Mouse (Mus musculus): ENCODE results near the gene Clk1.
A peak's percentile ranks its signal among the peaks of the same experiment; 100 is the strongest.

Clk1 gene

DNA sequence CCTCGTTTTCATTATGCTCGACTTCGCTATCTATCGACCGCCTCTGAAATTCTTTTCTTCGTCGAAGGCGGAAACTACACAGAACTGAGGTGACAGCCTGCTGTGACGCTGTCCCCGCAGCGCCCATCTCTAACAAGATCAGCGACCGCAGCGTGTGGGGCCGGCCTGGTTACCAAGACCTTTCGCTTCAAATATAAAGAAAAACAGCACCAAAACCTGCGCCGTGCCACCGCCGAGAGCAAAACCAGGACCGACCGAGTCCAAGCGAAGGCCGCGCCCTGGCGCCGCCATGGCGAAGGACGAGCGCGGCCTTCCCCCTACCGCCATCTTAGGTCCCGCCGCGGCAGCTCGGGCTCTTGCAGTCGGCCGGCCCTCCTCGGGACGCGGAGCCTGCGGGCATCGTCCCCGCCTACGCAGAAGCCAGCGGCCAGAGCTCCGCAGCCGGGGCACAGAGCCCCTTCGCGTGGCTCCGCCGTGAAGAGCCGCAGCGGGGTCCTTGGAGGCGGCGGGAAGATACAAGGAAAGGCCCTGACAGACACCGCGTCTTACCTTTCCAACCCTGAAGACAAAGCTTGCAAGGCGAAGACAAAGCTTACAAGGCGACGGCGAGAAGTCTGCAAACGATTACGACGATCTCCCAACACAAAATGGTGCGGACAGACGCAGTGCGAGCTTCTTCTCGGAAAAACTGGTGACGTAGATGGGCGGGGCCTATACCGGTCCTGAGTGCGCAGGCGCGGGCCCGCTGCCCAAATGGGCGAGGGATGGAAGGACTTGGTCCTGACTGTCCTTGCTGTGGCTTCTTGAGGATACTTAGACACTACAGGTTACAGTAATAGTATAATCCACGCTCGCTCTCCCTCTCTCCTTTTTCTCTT, at the start of gene Clk1:
TSS of gene Clk1 (minus strand) at position 696 of the 878 bp plus-strand sequence.
- peak; percentile 97 to 98 for DNase-seq

DNA sequence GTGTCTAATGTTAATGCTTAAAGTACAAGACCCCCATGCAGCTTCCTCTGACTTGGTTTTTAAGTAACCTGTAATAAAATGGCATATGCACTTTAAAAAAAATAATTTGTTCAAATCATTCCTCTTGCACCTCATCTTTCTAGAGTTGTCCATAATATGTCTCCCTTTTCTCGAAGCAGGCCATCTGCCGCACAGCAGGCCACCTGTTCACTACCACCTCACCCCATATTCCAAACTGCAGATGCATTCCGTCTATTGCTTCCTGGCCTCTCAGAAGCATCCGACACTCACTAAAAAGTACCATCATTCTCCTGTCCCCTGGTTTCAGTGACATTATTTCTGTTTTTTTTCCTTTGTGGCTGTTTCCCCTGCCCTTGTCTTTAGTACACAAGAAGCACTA, 41.7 kb upstream of the Clk1 start:
- no peak for DNase-seq

DNA sequence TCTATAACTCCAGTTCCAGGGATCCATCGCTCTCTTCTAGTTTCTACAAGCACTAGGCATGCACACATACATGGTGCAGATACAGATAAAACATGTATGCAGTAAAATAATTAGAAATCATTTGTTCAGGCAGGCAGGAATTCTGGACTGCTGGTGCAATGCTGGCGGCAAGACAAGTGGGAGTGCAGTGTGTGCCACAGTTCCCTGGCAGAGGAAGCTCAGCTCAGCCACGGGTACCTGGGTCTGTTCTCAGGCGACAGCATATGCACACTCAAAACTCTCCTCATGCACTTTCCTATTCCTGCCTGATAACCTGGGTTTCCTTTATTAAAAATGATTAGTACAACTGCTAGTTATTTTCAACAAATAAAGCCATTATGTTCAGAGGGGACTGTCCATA, 41.2 kb upstream of the Clk1 start:
- DNase-seq = no peak

DNA sequence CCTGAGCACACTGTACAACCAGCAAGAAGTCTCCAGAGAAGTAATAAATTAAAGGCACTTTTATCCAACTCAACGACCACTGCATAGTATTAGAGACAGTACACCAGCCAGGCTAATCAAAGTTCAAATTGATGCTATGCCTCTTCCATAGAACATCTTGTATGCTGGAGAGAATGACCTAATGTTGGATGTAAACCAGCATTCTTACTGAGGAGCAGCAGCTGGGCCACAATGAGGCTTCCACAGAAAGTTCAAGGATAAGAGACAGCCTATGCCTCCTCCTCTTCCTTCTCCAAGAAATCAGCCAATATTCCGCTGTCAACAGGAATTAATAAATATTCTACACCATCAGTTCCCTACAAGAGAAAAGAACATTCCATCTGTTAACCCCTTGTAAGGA, 40.1 kb upstream of the Clk1 start:
- no peak for DNase-seq

DNA sequence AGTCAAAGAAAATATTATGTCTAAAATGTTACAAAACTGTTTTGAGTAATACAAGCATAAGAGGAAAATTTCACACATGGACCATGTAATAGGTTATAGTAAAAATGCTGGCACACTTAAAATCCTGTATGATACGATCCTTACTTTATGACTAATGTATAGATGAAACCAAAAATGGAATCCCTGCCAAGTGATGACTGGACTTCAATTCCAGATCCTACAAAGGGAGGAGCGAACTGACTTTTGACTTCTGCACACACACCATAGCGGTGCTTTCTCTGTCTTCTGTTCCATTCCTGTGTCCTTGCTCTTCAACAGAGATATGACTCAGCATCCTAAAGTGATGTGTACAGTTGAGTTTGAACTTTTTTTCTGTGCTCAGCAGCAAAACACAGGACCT, 36.7 kb upstream of the Clk1 start:
- no peak for DNase-seq

DNA sequence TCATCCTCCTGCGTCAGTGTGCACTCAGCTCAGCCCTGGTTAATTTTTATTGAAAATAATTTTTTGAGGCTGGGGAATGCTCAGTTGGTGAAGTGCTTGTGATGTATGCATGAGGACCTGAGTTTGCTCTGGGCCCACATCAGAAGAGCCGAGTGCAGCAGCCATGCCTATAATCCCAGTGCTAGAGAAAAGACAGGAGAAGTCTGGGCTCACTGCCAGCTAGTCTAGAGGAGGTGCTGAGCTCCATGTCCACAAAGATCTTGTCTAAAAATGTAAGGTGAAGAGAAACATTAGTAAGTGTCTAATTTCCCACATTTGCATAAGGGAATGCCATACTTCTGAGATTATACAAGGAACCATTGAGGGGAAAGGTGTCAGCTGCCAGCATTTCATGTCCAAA, 35.0 kb upstream of the Clk1 start:
- peak; percentile 20 to 31 for DNase-seq

DNA sequence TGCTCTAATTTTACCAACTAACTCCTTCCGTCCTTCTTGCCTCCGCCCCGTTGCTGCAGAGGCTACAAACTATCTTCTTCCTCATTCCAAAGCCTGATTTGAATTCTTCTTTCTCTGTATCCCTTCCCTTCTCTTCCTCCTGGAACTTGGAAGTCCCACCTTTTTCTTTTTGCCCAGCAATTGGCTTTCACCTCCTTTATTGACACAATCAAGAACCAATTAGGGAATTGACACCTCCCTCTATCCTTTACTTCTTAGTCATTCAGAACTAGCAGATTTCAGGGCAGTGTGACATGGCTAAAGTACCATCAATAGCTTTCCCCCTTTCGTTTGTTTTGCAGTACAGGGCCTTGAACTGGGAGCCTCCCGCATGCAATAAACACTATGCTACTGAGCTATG, 34.3 kb upstream of the Clk1 start:
- no peak for DNase-seq

DNA sequence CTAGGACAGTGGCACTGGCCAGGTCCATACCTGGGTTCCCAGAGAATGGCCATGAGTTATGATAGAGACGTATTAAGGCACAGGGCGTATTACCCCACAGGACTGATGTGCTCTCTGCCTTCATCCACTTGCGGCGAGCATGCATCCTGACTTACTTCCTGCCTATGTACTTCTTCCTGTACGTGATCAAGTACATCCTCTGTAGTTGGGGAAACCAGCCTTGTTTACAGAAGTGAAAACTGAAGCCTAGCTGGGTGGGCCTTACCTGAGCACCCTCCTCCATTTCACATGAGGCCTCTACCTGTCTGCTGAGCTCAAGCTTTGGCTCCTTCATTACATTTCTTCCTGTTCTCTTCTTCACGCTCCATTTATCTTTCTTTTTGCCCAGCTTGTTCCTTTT, 30.4 kb upstream of the Clk1 start:
- DNase-seq = no peak

DNA sequence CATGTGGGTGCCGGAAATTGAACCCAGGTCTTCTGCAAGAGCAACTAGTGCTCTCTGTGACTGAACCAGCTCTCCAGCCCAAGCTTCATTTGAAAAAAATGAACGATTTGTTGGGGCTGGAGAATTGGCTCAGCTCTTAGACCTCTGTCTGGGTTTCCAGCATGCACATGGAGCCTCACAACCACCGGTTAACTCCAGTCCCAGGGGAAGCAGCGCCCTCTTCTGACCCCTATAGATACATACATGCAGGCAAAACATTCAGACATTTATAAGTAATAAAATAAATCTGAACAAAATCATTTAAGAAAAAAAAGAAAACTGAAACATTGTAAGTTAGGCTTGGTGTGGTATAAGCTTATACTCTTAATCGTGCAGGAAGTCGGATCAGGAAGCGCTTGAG, 24.5 kb upstream of the Clk1 start:
- DNase-seq = no peak

DNA sequence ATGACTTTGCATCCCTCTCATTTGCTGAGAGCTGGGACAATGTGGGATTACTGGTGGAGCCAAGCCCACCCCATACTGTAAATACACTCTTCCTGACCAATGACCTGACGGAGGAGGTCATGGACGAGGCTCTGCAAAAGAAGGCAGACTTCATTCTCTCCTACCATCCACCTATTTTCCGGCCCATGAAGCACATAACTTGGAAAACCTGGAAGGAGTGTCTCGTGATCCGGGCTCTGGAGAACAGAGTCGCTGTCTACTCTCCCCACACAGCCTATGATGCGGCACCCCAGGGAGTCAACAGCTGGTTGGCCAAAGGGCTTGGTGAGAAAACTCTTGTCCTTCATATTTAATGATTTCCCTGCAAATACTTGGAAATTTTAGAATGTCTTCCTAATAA, 23.9 kb upstream of the Clk1 start:
- peak; percentile 38 to 59 for DNase-seq

DNA sequence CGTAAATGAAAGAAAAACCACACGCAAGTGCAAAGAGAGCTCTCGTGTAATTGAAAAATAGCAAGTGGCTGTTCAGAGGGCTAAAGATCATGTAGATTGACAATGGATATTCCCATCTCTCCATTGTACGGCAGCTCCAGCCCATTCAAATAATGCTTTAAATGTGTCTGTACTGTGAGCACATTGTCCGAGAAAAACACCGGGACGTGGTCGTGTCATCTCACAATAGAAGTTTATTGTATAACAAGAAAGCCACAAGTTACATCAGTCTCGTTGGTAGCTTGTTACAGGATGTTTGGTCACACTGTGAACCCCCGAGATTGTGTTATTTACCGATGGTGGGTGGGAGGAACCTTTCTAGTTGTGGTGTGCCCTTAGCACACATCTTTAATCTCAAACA, 22.0 kb upstream of the Clk1 start:
- no peak for DNase-seq

DNA sequence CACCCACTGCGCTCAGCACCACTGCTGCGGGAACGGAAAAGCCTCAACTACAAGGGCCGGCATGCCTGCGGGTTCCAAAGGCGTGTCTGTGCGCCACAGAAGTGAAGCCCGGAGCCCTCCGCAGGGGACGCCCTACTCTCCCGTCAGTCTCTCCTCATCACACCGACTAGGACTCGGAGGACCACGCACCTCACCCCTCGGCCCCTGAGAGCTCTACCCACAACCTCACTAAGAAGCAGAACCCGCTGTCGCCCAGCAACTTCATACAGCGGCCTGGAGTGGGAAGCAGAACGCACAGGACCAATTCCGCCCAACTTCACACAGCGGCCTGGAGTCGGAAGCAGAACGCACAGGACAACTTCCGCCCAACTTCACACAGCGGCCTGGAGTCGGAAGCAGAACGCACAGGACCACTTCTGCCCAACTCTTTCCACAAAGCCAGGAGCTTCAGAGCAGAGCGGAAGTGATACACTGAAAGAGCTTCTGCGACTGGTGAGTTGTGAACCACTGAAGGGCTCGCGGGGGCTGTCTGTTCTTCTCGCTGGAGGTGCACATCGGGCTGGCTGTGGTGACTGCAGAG, 21.4 kb upstream of the Clk1 start, which contains the start of the genes Nif3l1 and Ppil3:
TSS of gene Nif3l1 (plus strand) at position 9 of the 580 bp plus-strand sequence.
TSS of gene Ppil3 (minus strand) at position 344 of the 580 bp plus-strand sequence.
- peak; percentile 85 for DNase-seq

DNA sequence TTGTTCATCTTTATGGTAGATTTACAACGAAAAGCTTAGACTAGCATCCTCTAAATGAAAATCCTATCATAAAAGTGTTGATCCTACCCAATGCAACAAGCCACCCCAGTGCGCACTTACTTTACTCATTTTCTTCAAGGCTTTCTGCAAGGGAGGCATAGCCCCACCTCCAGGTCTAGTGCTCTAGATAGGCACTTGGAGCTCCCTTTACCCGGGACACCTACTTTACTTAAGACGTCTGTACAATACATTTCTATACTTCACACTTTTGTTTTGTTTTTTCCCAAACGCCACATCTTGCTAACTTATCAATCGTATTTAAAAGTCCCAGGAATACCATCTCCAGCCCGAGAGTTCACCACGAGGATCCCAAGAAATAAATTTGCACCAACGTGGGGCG, 20.8 kb upstream of the Clk1 start:
- no peak for DNase-seq

DNA sequence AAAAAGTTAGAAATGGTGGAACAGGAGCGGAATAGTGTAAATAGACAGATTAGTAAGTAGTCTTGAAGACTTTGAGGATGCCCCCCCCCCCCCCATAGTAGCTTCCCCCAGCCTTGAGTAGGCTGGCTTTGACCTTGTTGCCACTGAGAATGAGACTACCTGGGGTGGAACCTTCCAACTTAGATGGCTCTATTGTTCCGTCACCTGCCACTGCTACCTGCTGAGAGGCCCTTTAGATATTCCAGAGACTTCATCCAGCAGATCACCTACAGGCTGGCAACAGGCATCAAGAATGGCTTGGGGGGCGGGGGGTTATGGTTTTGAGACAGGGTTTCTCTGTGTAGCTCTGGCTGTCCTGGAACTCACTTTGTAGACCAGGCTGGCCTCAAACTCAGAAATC, 685 bp upstream of the Clk1 start:
- no peak for DNase-seq

DNA sequence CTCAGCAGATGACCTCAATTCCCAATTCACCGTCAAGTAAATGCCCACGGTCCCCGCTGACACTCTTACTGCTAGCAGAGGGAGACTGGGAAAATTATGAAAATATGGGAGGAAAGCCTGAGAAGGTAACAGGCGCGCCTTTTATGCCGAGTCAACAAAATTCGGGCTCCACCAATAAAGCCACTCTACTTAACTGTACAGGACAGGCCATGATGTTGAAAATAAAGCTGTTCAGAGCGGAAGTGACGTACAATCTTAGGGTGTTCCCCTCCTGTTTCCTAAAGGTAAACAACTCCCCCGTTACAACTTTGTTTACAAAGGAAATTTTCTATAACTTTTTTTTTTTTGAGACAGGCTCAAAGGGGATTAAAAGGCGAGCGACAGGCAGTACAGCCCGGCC, 987 bp downstream of the Clk1 start:
- peak; percentile 24 to 57 for DNase-seq

DNA sequence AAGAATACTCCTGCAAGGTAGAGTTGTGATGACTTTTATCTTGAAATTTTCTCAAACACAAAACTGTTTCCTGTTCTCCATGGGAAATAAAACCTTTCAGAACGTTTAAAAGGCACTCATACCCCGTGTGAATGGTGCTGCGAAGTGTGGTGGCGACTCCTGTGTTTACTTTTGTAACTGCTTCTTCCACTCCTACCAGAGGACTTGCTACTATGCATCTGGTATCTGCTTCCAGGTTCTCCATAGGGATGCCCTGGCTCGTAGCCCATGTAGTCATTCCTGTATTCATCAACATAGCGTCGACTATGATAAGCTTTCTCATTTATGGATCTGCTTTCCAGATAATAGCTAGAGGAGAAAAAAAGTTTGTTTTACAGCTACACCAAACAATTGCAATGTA, 2.9 kb downstream of the Clk1 start:
- DNase-seq = no peak

DNA sequence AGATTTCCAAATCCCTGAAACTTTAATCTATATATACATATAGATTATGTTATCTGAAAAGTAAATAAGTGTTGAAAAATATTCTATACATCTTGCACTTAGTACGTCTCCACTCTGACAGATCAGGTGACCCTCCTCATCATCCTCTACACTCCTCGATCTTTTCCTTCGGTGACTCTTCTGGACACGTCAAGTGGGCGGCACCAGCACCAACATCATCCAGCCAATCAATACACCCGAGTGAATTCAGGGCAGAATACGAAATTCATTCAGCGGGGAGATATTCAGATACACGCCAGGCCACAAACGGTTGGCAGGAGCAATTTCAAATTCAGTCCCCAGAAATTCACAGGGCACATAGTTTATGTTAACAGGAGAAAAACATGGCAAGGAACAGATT, 3.8 kb downstream of the Clk1 start:
- DNase-seq = no peak

DNA sequence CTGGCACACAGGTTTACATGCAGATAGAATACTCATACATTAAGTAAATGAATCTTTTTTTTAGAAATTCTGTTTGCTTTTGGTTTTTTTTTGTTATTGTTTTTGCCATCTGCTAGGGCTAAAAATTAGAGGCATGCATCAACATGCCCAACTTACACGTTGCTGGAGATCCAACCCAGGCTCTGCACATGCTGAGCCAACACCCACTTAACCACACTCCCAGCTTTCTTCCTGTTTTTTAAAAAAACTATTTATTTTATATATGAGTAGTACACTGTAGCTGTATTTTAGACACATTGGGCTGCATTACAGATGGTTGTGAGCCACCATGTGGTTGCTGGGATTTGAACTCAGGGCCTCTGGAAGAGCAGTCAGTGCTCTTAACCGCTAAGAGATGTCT, 7.8 kb downstream of the Clk1 start:
- DNase-seq = no peak

DNA sequence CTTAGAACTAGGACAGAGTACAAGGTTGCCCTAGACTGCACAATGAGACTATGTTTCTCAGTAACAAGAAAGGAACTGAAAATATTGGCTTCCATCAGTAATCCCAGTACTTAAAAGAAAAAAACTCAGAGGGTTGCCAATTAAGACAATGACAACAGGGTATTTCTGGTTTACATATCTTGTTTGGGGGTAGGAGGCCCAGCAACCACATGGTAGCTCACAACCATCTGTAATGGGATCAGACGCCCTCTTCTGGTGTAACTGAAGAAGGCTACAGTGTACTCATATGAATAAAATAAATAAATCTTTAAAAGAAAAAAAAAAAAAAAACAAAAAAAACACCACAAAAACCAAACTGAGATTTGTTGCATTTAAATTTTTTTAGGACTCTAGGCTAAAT, 8.4 kb downstream of the Clk1 start:
- DNase-seq = no peak

DNA sequence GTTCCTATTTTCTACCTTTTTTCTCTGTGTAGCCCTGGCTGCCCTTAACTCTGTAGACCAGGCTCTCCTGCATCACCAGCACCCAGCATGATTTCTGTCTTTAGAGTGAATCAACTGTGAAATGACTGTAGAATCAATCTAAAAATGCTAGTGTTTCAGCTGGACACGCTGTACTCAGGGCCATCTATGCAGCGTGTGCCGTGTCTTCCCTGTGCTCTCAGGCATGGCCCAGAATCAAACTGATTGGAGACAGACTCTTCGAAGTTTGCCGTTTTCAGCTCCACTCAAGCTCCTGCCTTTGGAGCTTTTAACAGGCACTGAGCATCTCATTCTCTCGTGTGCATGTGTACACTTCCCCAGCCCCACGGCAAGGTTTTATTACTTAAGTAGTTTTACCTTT, 13.1 kb downstream of the Clk1 start:
- DNase-seq = no peak

DNA sequence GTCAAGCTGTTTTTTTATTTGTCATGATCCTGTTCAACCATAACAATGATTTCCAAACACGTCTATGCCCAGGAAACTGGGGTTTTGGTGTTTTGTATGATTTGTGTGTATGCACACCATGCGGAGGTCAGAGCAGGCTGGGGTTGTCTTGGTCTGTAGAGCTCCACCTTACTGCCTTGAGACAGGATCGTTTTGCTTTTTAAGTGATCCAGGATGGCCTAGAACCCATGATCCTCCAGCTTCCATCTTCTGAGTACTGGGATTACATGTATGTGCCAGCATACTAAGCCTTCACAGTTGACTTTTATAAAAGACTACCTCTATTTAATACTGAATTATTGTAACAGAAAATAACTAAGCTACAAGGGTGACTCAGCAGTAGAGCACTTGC, 13.7 kb downstream of the Clk1 start:
- no peak for DNase-seq

DNA sequence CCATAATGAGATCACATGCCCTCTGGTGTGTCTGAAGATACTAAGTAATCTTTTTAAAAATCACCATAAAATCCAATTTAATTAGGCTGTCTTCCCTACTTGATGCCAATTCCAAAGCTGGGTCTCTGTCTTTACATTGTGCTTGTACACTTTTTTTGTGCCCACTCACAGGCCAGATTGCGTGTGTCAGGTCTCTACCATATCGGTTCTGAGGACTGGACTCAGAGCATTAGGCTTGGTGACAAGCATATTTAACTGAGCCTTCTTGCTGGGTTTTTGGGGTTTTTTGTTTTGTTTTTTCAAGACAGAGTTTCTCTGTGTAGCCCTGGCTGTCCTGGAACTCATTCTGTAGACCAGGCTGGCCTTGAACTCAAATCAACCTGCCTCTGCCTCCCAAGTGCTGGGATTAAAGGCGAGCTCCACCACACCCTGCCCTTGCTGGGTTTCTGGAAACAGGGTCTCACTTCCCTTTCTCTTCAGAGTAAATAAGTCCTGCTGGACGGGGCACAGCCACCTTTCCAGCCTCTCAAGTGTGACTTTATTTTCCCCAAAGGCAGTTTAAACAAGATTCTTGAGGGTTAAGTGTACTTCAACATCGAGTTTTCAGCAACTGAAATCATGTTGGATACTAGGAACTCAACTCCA, 14.2 kb downstream of the Clk1 start:
- no peak for DNase-seq

DNA sequence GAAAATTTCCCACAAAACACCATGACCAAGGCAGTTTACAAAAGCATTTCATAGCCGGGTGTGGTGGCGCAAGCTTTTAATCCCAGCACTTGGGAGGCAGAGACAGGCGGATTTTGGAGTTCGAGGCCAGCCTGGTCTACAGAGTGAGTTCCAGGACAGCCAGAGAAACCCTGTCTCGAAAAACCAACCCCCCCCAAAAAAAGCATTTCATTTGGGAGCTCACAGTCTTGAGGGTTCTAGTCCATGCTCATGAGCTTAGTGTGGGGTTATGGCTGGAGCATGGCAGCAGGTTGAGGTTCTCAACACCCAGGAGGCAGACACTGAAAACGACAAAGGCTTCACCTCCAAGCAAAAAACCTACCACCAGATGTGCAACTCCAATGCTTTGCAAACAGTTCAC, 15.7 kb downstream of the Clk1 start:
- DNase-seq = no peak

DNA sequence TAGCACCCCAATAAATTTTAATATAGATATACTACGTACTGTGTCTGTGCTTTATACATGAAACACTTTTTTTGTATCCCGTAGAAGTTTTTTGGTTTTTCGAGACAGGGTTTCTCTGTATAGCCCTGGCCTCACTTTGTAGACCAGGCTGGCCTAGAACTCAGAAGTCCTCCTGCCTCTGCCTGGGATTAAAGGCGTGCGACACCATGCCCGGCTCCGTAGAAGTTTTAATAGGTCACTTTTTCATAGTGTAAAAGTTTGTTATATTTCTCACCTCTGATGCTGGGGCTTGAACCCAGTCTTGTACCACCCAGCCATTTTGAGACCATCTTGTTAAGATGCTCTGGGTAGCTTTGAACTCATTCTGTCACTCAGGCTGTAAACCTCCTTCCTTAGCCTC, 16.5 kb downstream of the Clk1 start:
- no peak for DNase-seq

Measured in kidney, adult 8-10 months (tissue).